Mouse (Mus musculus) cerebellum, adult 11 months (tissue): Measurements from ENCODE around the gene Nek10.
A peak's percentile ranks its signal among the peaks of the same experiment; 100 is the strongest.
"Not testable (repeated sequence)": the region's sequence is repeated elsewhere in the genome, so short reads cannot be mapped to it uniquely, and the experiment has no call there.

Experiments used
- DNase-seq: peaks from one replicate; pipeline ENCODE4 v3.0.0; 2022

Nek10 gene

GRCm38 (mm10) chr14:14991642-14992041 lies 188.4 kb downstream of the Nek10 start:
- DNase-seq = no peak

GRCm38 (mm10) chr14:15011408-15011807 lies 208.2 kb downstream of the Nek10 start:
- no peak for DNase-seq

GRCm38 (mm10) chr14:15014799-15015198 lies 211.6 kb downstream of the Nek10 start:
- no peak for DNase-seq

GRCm38 (mm10) chr14:15030626-15031025 lies 227.4 kb downstream of the Nek10 start:
- peak; percentile 4 for DNase-seq

- DNase-seq = not testable (repeated sequence)
Measured at GRCm38 (mm10) chr14:15034638-15035037, 231.4 kb downstream of the Nek10 start.

GRCm38 (mm10) chr14:15048186-15048585 lies 245.0 kb downstream of the Nek10 start:
- no peak for DNase-seq

GRCm38 (mm10) chr14:15061496-15061895 lies 258.3 kb downstream of the Nek10 start:
- DNase-seq = no peak
